Mouse (Mus musculus) lung, postnatal 4 days (tissue): Measurements from ENCODE around the gene Cdk4.

Experiments
- DNase-seq, 2 experiments: peaks; one replicate each; pipeline ENCODE4 v3.0.0; 2021

The Cdk4 gene

DNA sequence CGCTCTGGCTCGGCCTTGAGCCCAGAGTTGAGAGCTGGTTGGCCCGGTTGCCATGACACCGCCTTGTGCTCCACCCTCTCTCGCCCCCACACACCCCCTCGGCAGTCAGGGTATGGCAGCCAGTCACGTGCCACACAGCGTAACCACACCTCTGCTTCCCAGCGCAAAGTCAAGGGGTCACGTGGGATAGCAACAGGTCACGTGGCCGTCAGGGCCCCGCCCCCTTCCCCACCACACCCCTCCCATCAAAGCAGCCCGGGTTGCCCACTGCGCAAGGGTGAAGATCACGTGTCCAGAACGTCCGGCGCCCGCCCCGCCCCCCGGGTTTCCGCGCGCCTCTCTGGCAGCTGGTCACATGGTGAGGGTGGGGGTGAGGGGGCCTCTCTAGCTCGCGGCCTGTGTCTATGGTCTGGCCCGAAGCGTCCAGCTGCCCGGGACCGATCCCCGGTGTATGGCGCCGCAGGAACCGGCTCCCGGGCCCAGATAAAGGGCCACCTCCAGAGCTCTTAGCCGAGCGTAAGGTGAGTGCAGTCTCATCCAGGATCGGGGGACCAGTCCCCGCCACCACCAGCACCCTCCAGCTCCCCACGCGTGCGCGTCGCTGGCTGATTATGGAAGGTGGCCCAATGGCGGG is at the start of gene Cdk4:
Gene Cdk4, plus strand, starts transcription at position 296 of the 634 bp plus-strand sequence.
- DNase-seq, result peak; percentile 99

- peak; percentile 34 to 43 for DNase-seq
Observed at GRCm38 (mm10) chr10:127016488-127016887, 46.8 kb upstream of the Cdk4 start.

DNA sequence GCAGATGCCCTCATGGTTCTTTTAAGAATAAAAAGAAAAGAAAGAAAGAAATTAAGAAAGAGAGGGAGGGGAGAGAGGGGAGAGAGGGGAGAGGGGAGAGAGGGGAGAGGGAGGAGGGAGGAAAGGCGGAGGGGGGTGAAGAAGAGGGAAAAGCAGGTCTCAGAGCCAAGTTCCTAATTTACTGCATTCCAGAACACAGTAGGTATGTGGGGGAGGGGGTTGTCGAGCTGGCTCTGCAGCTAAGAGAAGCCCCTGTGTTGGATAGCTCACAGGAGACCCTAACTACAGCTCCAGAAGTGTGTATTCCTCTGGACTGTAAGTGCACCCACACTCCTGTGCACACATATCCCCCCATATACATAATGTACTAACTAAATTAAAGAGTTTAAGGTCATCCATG is 46.3 kb upstream of the Cdk4 start:
- no peak for DNase-seq

DNA sequence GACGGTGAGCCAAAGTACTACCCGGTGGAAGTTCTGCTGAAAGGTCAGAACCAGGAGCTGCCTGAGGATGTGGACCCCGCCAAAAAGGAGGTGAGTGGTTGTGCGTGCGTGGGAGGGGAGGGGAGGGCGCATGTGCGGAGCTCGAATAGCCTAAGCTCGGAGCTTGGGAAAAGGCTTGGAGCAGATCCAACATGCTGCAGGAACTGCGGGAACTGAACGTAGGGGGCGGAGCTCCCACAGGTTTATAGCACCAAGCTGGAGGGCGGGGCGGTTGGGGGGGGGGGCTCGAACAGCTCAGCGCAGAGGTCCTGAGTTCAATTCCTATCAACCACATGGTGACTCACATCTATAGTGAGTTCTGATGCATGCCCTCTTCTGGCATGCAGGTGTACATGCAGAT is 44.9 kb upstream of the Cdk4 start:
- DNase-seq, result no peak

GRCm38 (mm10) chr10:127030336-127031296 is 32.7 kb upstream of the Cdk4 start, which contains the start of gene Tsfm:
Gene Tsfm, minus strand, starts transcription at chr10:127030840.
- DNase-seq, result peak; percentile 92 to 95

DNA sequence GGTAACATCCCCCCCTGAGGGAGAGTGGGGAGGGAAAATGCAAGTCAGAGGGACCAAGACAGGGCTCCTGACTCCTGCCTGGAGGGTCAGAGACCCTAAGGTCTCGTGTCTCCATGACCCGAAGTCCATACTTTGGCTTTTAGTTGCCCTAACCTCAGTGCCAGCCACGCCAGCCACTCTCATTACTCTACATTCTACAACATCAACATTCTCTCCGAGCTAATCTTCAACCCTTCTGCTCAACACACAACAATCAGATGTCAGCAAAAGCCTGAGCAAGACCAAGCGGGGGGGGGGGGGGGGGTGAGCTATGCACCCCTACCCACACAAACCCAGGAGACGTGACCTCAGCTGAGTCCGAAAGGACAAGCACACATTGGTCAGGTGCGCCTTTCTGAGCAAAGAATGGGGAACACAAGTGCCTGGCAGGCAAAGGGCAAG is 30.0 kb upstream of the Cdk4 start:
- DNase-seq, result no peak

GRCm38 (mm10) chr10:127036273-127036672 is 27.1 kb upstream of the Cdk4 start:
- no peak for DNase-seq

GRCm38 (mm10) chr10:127037641-127038040 is 25.7 kb upstream of the Cdk4 start:
- DNase-seq, result no peak

DNA sequence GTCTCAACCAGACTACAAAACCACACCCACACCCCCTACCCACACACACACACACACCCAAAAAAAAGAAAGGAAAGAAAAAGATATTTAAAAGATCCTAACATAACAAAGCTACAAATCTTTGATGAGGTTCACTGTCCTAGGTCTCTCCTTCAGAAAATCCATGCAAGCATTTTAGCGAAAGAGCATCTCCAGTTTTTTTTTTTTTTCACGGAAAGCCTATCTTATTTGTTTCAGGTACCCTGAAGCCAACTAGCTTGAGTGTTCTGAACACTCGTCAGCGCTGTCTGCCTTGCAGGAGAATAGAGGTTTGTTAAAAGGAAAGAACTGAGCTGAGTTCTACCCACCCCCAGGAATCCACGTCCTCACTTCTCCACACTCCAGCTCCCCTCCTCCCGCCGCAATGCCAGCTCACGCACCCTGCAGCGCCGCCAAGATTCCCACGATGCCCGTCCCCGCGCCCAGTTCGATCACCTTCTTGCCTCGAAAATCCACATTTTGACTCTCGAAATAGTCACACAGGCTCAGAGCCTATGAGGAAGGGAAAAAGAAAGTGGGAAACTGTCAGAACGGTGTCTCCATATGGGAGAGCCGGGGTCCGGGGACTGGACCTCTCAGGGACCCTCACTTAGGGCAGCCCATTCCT is 22.6 kb upstream of the Cdk4 start:
- DNase-seq, result no peak

- peak; percentile 49 for DNase-seq
Observed at GRCm38 (mm10) chr10:127041274-127041766, 22.0 kb upstream of the Cdk4 start, which contains the start of the genes Mettl1 and Eef1akmt3. Gene Mettl1, plus strand, starts transcription at chr10:127041414. Gene Eef1akmt3, minus strand, starts transcription at chr10:127041513.

DNA sequence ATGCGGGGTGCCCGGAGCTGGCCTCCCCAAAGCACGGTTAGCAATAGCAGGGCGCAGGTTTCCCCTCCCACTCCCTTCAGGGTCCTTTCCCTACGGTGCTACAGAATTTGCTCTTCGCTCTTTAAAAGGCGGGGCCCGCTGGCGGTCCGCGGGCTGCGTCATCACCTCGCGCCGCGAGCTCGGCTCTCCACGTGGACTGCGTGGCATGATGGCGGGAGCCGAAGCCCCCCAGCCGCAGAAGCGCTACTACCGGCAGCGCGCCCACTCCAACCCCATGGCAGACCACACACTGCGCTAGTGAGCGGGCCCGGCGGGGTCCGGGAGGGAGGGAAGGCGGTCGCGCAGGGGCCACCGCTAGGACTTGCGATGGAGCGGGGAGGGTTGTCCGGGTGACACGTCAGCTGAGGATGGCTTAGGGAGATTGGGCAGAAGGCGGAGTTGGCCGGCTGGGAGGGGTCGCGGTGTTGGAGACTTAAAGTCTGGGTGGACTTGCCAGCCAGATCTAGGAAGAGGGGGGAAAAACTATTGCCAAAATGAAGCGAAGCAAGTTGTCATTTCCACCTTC is 21.5 kb upstream of the Cdk4 start:
- peak; percentile 91 for DNase-seq

GRCm38 (mm10) chr10:127042468-127043115 is 20.7 kb upstream of the Cdk4 start:
- DNase-seq, result no peak

DNA sequence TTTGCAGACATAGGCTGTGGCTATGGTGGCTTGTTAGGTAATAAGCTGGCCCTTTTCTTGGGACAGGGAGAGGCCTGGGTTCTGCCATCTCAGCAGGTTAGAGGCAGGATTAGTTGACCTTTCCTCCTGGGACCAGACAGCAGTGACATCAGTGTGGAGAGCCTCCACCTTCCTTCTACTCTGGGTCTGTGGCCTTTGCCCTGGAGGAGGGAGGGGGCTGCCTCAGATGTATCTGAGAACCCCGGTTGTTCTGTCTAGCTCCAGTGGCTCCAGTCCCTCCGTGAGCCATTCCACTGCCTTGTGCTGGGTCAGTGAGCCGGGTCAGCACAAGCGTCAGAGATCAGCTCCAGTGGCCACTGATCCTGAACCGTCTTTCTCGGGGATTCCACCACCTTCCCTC is 20.1 kb upstream of the Cdk4 start:
- no peak for DNase-seq

DNA sequence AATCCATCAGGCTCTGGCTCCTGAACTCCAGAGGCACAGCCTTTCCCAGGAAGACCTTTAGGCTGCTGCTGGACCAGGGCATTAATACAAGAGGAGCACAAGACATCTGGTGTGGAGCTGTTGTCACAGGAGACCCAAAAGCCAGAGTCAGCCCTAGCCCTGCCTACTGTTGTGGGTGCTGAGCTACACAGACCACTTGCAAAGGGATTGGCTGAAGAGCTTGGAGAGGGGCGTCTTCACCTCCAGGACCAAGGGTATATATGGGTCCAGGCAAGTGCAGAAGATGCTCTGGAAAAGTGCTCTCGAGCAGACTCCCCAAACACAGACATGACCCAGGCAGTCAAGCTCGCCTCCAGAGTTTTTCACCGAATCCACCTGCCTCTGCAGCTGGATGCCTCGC is 15.4 kb upstream of the Cdk4 start, which contains the start of gene Cyp27b1:
Gene Cyp27b1, plus strand, starts transcription at position 297 of the 400 bp plus-strand sequence.
- DNase-seq, result no peak

- no peak for DNase-seq
Observed at GRCm38 (mm10) chr10:127048608-127049394, 14.5 kb upstream of the Cdk4 start.

DNA sequence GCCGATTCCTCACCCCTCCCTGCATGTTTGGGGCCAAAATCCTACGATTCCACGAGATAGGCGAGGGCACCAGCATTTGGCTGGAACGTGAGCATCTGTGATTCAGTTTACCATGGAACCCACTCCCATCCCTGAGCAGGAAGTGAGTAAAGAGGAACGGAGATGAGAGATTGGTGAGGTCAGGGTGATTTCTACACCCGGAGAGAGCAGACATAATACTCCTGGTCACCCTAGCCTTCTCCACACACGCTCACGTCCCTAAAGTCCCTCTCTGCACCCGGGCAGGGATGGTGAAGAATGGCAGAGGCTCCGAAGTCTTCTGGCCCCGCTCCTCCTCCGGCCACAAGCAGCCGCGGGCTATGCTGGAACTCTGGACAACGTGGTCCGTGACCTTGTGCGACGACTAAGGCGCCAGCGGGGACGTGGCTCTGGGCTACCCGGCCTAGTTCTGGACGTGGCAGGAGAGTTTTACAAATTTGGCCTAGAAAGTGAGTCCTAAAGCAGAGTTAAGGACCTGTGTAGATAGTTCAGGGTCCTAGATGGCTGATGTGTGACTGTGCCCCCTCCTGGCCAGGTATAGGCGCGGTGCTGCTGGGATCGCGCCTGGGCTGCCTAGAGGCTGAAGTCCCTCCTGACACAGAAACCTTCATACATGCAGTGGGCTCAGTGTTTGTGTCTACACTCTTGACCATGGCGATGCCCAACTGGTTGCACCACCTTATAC is 13.8 kb upstream of the Cdk4 start:
- DNase-seq, result no peak

DNA sequence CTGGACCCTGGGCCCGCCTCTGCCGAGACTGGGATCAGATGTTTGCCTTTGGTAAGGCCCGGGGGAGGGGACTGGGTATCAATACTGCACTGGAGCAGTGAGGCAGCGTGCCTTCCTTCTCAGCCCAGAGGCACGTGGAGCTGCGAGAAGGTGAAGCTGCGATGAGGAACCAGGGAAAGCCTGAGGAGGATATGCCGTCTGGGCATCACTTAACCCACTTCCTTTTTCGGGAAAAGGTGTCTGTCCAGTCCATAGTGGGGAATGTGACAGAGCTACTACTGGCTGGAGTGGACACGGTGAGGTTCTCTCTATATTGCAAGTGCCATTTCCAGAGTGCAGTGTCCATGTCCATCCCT is 13.2 kb upstream of the Cdk4 start:
- no peak for DNase-seq

- DNase-seq, result no peak
Observed at GRCm38 (mm10) chr10:127054646-127055045, 8.7 kb upstream of the Cdk4 start.

- no peak for DNase-seq
Observed at GRCm38 (mm10) chr10:127055406-127055805, 7.9 kb upstream of the Cdk4 start.

GRCm38 (mm10) chr10:127056490-127056889 is 6.8 kb upstream of the Cdk4 start:
- no peak for DNase-seq

GRCm38 (mm10) chr10:127058161-127058560 is 5.2 kb upstream of the Cdk4 start:
- DNase-seq, result peak; percentile 76 to 86
